Mouse (Mus musculus) adrenal gland (tissue): Measurements from ENCODE around the gene Tbxa2r.

Source experiments
- intact Hi-C: fragments of 180-260 bp; cut with DNase I; formaldehyde crosslinking; loops from one replicate; pipeline ENCODE4 v1.15.1; 2025

Tbxa2r gene

GRCm38 (mm10) chr10:81319330-81319699, 9.2 kb upstream of the Tbxa2r start:
- intact Hi-C loops: no loop called here

- intact Hi-C loops: no loop called here
Measured at GRCm38 (mm10) chr10:81319741-81320549, 8.6 kb upstream of the Tbxa2r start.

GRCm38 (mm10) chr10:81320550-81321347, 7.8 kb upstream of the Tbxa2r start, which contains the start of gene Cactin:
Gene Cactin, plus strand, starts transcription at chr10:81321103.
- intact Hi-C loops: no loop called here

- intact Hi-C loops: no loop called here
Measured at GRCm38 (mm10) chr10:81321436-81321835, 7.1 kb upstream of the Tbxa2r start.

GRCm38 (mm10) chr10:81322444-81322843, 6.1 kb upstream of the Tbxa2r start:
- intact Hi-C loops: no loop called here

- intact Hi-C loops: no loop called here
Measured at GRCm38 (mm10) chr10:81323141-81323775, 5.3 kb upstream of the Tbxa2r start.

- intact Hi-C loops: no loop called here
Measured at GRCm38 (mm10) chr10:81323791-81324530, 4.6 kb upstream of the Tbxa2r start.

GRCm38 (mm10) chr10:81325176-81325575, 3.4 kb upstream of the Tbxa2r start:
- intact Hi-C loops: no loop called here

GRCm38 (mm10) chr10:81325781-81326180, 2.8 kb upstream of the Tbxa2r start:
- intact Hi-C loops: no loop called here

- intact Hi-C loops: no loop called here
Measured at GRCm38 (mm10) chr10:81326858-81327257, 1.7 kb upstream of the Tbxa2r start.

GRCm38 (mm10) chr10:81327959-81328358, 572 bp upstream of the Tbxa2r start:
- intact Hi-C loops: no loop called here

- intact Hi-C loops: no loop called here
Measured at GRCm38 (mm10) chr10:81329194-81329975, 854 bp downstream of the Tbxa2r start.

GRCm38 (mm10) chr10:81330007-81330406, 1.5 kb downstream of the Tbxa2r start:
- intact Hi-C loops: no loop called here

- intact Hi-C loops: no loop called here
Measured at GRCm38 (mm10) chr10:81332277-81332676, 3.7 kb downstream of the Tbxa2r start.

GRCm38 (mm10) chr10:81334324-81334723, 5.8 kb downstream of the Tbxa2r start:
- intact Hi-C loops: no loop called here

- intact Hi-C loops: no loop called here
Measured at GRCm38 (mm10) chr10:81335393-81336340, 7.1 kb downstream of the Tbxa2r start.

GRCm38 (mm10) chr10:81336558-81336957, 8.0 kb downstream of the Tbxa2r start:
- intact Hi-C loops: no loop called here

- intact Hi-C loops: loop anchor here (5.0 kb wide), 1 partner anchor 48 kb away; the partner anchor contains the start of genes Pip5k1c and Tjp3
Measured at GRCm38 (mm10) chr10:81340551-81341332, 12.2 kb downstream of the Tbxa2r start.
